Comparison of ENCODE assay signal across 27 mouse cellular contexts in the genomic region with DNA sequence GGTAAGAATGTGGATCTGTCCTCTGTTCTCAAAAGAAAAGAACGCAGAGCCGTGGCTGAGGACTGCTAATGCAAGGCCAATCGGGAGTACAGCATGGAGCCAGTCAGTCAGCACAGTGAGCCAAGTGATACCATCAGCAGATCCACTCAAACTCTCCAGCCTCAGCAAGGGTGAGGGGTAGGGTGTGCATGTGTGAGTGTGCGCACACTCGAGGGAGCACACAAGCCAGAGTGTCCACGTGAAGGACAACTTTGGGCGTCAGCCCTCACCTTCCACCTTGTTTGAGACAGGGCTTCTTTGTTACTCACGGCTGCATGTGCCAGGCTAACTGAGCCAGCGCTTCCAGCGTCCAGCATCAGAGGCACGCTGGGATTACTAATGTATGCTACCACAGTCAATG.
A peak's percentile ranks its signal among the peaks of the same experiment; 100 is the strongest.
DNase-seq lines count a peak whose midpoint lies in the region; ATAC-seq and TF ChIP-seq lines count a peak whose summit lies in the region.
"Had no signal": no experiment of that assay in that cellular context is flagged by ENCODE, and none has a peak within 500 bp of the region (broad histone marks: within the 10 kb centered on the region; RNA-seq: fewer than 3 reads in every experiment).

No protein-coding gene starts in this region.

- H3K4me1 ChIP-seq in heart, postnatal 0 days (ENCODE audit: control insufficient read depth, insufficient read depth), result peaks cover 42% of the 10 kb centered on the region
- H3K4me1 ChIP-seq in brown adipose tissue, adult 24 weeks (ENCODE audit: control insufficient read depth, insufficient read depth, insufficient read length, low read length), result peaks cover 3% of the 10 kb centered on the region; the same call in 1 of the 2 replicates
- H3K4me1 ChIP-seq in stomach, postnatal 0 days (replicated peaks; ENCODE audit: control insufficient read depth, insufficient read depth), result no peaks in the 10 kb centered on the region
- H3K4me1 ChIP-seq: forebrain, embryonic 13.5 days had no signal

- H3K4me2 ChIP-seq in heart, postnatal 0 days (ENCODE audit: low read depth, low read length), result no peak overlapping the region
- no peak overlapping the region for H3K4me2 ChIP-seq in stomach, postnatal 0 days (replicated peaks; ENCODE audit: low read depth)
- H3K4me2 ChIP-seq: embryonic facial prominence, embryonic 13.5 days; forebrain, embryonic 13.5 days; heart, embryonic 11.5 days; hindbrain, embryonic 14.5 days; limb, embryonic 13.5 days; liver, embryonic 13.5 days; midbrain, embryonic 13.5 days; neural tube, embryonic 13.5 days had no signal

- no peak for TF ChIP-seq EP300 in heart, postnatal 0 days (IDR thresholded peaks at IDR 0.05; ENCODE audit: low read depth)
- TF ChIP-seq EP300 in stomach, postnatal 0 days (optimal IDR thresholded peaks at IDR 0.05), result no peak

- no peak for TF ChIP-seq CTCF in heart, postnatal 0 days (IDR thresholded peaks at IDR 0.05; ENCODE audit: low read depth)
- TF ChIP-seq CTCF in stomach, postnatal 0 days (IDR thresholded peaks at IDR 0.05; ENCODE audit: low read depth), result no peak
- TF ChIP-seq CTCF in gastrocnemius, adult 2 months (IDR thresholded peaks at IDR 0.05), result no peak

- H3K4me3 ChIP-seq in heart, postnatal 0 days (ENCODE audit: low read depth, low read length), result no peak overlapping the region
- no peak overlapping the region for H3K4me3 ChIP-seq in brown adipose tissue, adult 24 weeks (ENCODE audit: insufficient read depth, low read depth, low read length)
- no peak overlapping the region for H3K4me3 ChIP-seq in stomach, postnatal 0 days (ENCODE audit: low read depth, low read length)
- no peak overlapping the region for H3K4me3 ChIP-seq in gastrocnemius, adult 2 months
- H3K4me3 ChIP-seq: embryonic facial prominence, embryonic 13.5 days; forebrain, embryonic 13.5 days; limb, embryonic 13.5 days; liver, embryonic 13.5 days; midbrain, embryonic 13.5 days; neural tube, embryonic 13.5 days had no signal

- no peaks in the 10 kb centered on the region for H3K9me3 ChIP-seq in heart, postnatal 0 days (replicated peaks; ENCODE audit: control insufficient read depth, low read length)
- no peaks in the 10 kb centered on the region for H3K9me3 ChIP-seq in stomach, postnatal 0 days (ENCODE audit: control insufficient read depth, low read length)
- H3K9me3 ChIP-seq: embryonic facial prominence, embryonic 13.5 days; forebrain, embryonic 13.5 days; limb, embryonic 13.5 days; liver, embryonic 13.5 days; midbrain, embryonic 13.5 days; neural tube, embryonic 13.5 days had no signal

- peaks cover 10% of the 10 kb centered on the region; the same call in 1 of the 2 replicates for H3K36me3 ChIP-seq in heart, postnatal 0 days (replicated peaks; ENCODE audit: control insufficient read depth, insufficient read depth, low read length)
- no peaks in the 10 kb centered on the region for H3K36me3 ChIP-seq in stomach, postnatal 0 days (ENCODE audit: control insufficient read depth, insufficient read depth, low read length)
- H3K36me3 ChIP-seq: embryonic facial prominence, embryonic 13.5 days; limb, embryonic 13.5 days; liver, embryonic 13.5 days; midbrain, embryonic 13.5 days; neural tube, embryonic 13.5 days had no signal

- H3K9ac ChIP-seq in heart, postnatal 0 days (replicated peaks; ENCODE audit: low read depth, low read length), result no peak overlapping the region
- no peak overlapping the region for H3K9ac ChIP-seq in stomach, postnatal 0 days (ENCODE audit: low read length)
- H3K9ac ChIP-seq: embryonic facial prominence, embryonic 13.5 days; forebrain, embryonic 13.5 days; hindbrain, embryonic 14.5 days; limb, embryonic 13.5 days; liver, embryonic 13.5 days; midbrain, embryonic 13.5 days; neural tube, embryonic 13.5 days had no signal

- intact Hi-C loops in heart, postnatal 25 days (cut with DNase I), result no loop called here
- intact Hi-C loops in gastrocnemius, adult 2 months (cut with DNase I), result no loop called here

- 83% methylated on average over 11 of the region's 11 CpGs for WGBS in heart, postnatal 0 days
- 82% methylated on average over 11 of the region's 11 CpGs for WGBS in stomach, postnatal 0 days

- no peaks in the 10 kb centered on the region for H3K27me3 ChIP-seq in heart, postnatal 0 days (ENCODE audit: control insufficient read depth, insufficient read depth, low read length)
- H3K27me3 ChIP-seq in stomach, postnatal 0 days (ENCODE audit: control insufficient read depth, insufficient read depth, low read length), result no peaks in the 10 kb centered on the region
- H3K27me3 ChIP-seq: embryonic facial prominence, embryonic 13.5 days; forebrain, embryonic 13.5 days; limb, embryonic 13.5 days; liver, embryonic 13.5 days; midbrain, embryonic 13.5 days; neural tube, embryonic 13.5 days had no signal

- peak; percentile 83 for DNase-seq in heart, adult 11 months
- no peak for DNase-seq in heart, postnatal 25 days (ENCODE audit: low spot score)
- no peak for DNase-seq in heart, postnatal 0 days (ENCODE audit: low spot score)
- no peak for DNase-seq in heart, adult 9 months (ENCODE audit: low spot score in 2 of 2)
- no peak for DNase-seq in stomach, postnatal 0 days (ENCODE audit: low spot score)
- no peak for DNase-seq in gastrocnemius, adult 2 months
- DNase-seq in kidney, postnatal 25 days, result no peak
- DNase-seq: cerebellum, adult 9-10 months; embryo, embryonic 11 days; gastrocnemius, postnatal 36 days; kidney, adult 9 months; kidney, postnatal 14 days; liver, embryonic 13.5 days; lung, adult 18-20 months; lung, postnatal 10 days; right cerebral cortex, postnatal 4 days; thymus, postnatal 14 days had no signal

- peak overlapping the region; percentile 61 for H3K27ac ChIP-seq in heart, postnatal 0 days (ENCODE audit: low read depth)
- H3K27ac ChIP-seq in brown adipose tissue, adult 24 weeks (replicated peaks; ENCODE audit: low read depth, low read length), result 0 out of 2 replicates have a peak overlapping the region, but pooled peaks have one; percentile 5
- H3K27ac ChIP-seq in stomach, postnatal 0 days (replicated peaks), result peak overlapping the region; percentile 81
- no peak overlapping the region for H3K27ac ChIP-seq in gastrocnemius, adult 2 months
- H3K27ac ChIP-seq: embryonic facial prominence, embryonic 13.5 days; forebrain, embryonic 13.5 days; hindbrain, embryonic 14.5 days; limb, embryonic 13.5 days; liver, embryonic 13.5 days; macrophage; midbrain, embryonic 13.5 days; neural tube, embryonic 13.5 days had no signal

- ATAC-seq in heart, postnatal 0 days (ENCODE audit: insufficient read depth, low read depth), result no peak
- ATAC-seq in stomach, postnatal 0 days (ENCODE audit: low FRiP score, low TSS enrichment), result 0 out of 2 replicates have a peak, but pooled peaks have one; percentile 5
- ATAC-seq: forebrain, embryonic 13.5 days; intestine, postnatal 0 days; midbrain, embryonic 13.5 days had no signal
